Mouse (Mus musculus) MEL (cell line): ENCODE measurements at regions not wholly inside any gene's neighbourhood (a gene's known extent, or its start where the extent isn't known, plus 50 kb on each side); places are given as distances from the start of the nearest gene placed in this dataset.

ENCODE experiments used
- DNase-seq: peaks from one replicate; pipeline ENCODE4 v3.0.0; 2011; ENCODE audit warnings: low read depth, low spot score
- H3K27ac ChIP-seq: 2 replicates; pipeline ENCODE4 v1.5.1; 2012; ENCODE audit warnings: low read depth, mild to moderate bottlenecking, control low read depth, low read length, moderate library complexity; ENCODE audit not compliant: control insufficient read depth
- H3K27me3 ChIP-seq, 2 experiments: fragments of 150-350 bp in 1 of 2; sonication (generic) in 1 of 2; 2 replicates each; pipeline ENCODE4 v1.6.1; 2012; ENCODE audit warnings: low read length in 2 of 2, mild to moderate bottlenecking in 2 of 2, improper control_type of control experiment in 1 of 2, moderate library complexity in 1 of 2; ENCODE audit not compliant: insufficient read depth in 2 of 2, control insufficient read depth in 1 of 2
- H3K36me3 ChIP-seq, 2 experiments: 2 replicates each; pipeline ENCODE4 v1.6.1; 2012 to 2014; ENCODE audit warnings: low read length in 2 of 2, improper control_type of control experiment in 1 of 2, inconsistent platforms in 1 of 2, mild to moderate bottlenecking in 1 of 2; ENCODE audit not compliant: insufficient read depth in 2 of 2, control insufficient read depth in 1 of 2
- H3K4me1 ChIP-seq, 2 experiments: fragments of 150-350 bp in 1 of 2; sonication (generic) in 1 of 2; 2 replicates each; pipeline ENCODE4 v1.6.1; 2012; ENCODE audit warnings: low read length in 2 of 2, improper control_type of control experiment in 1 of 2, mild to moderate bottlenecking in 1 of 2; ENCODE audit not compliant: insufficient read depth in 2 of 2, control insufficient read depth in 1 of 2
- H3K4me3 ChIP-seq, 2 experiments: fragments of 150-350 bp in 1 of 2; sonication (generic) in 1 of 2; 2 replicates each; pipeline ENCODE4 v1.5.1; 2012; ENCODE audit warnings: low read depth in 2 of 2, low read length in 2 of 2, mild to moderate bottlenecking in 2 of 2, moderate library complexity in 2 of 2, control low read depth in 1 of 2, improper control_type of control experiment in 1 of 2; ENCODE audit not compliant: control insufficient read depth in 1 of 2, insufficient read depth in 1 of 2
- H3K79me2 ChIP-seq: 2 replicates; pipeline ENCODE4 v1.6.1; 2012; ENCODE audit warnings: mild to moderate bottlenecking, low read length, moderate library complexity; ENCODE audit not compliant: control insufficient read depth, poor library complexity, insufficient read depth
- H3K9ac ChIP-seq: 2 replicates; pipeline ENCODE4 v1.6.1; 2012; ENCODE audit warnings: low read depth, mild to moderate bottlenecking, control low read depth, low read length, moderate library complexity; ENCODE audit not compliant: control insufficient read depth, poor library complexity, severe bottlenecking
- H3K9me3 ChIP-seq: fragments of 150-350 bp; sonication (generic); replicated peaks from 2 replicates; pipeline ENCODE4 v1.6.1; 2012; ENCODE audit warnings: mild to moderate bottlenecking, low read length, improper control_type of control experiment, moderate library complexity; ENCODE audit not compliant: insufficient read depth
- BHLHE40 ChIP-seq: IDR thresholded peaks from 2 replicates; pipeline ENCODE4 v1.6.1; 2012; ENCODE audit warnings: low read depth, mild to moderate bottlenecking, inconsistent platforms, low read length, improper control_type of control experiment, borderline replicate concordance
- CHD1 ChIP-seq: IDR thresholded peaks from 2 replicates; pipeline ENCODE4 v1.6.1; 2012; ENCODE audit warnings: low read depth, mild to moderate bottlenecking, inconsistent platforms, low read length, improper control_type of control experiment
- CHD2 ChIP-seq: IDR thresholded peaks from 2 replicates; pipeline ENCODE4 v1.6.1; 2011; ENCODE audit warnings: low read length, improper control_type of control experiment
- GATA1 ChIP-seq: IDR thresholded peaks from 2 replicates; pipeline ENCODE4 v1.6.1; 2011; ENCODE audit warnings: low read depth, low read length, improper control_type of control experiment
- HCFC1 ChIP-seq: IDR thresholded peaks from 2 replicates; pipeline ENCODE4 v1.6.1; 2012; ENCODE audit warnings: low read depth, mild to moderate bottlenecking, inconsistent platforms, low read length, improper control_type of control experiment, moderate library complexity
- JUND ChIP-seq: IDR thresholded peaks from 2 replicates; pipeline ENCODE4 v1.6.1; 2011; ENCODE audit warnings: low read depth, mild to moderate bottlenecking, improper control_type of control experiment, low read length
- MAX ChIP-seq: IDR thresholded peaks from 2 replicates; pipeline ENCODE4 v1.6.1; 2011; ENCODE audit warnings: low read length, improper control_type of control experiment
- MAZ ChIP-seq: IDR thresholded peaks from 2 replicates; pipeline ENCODE4 v1.6.1; 2012; ENCODE audit warnings: low read depth, mild to moderate bottlenecking, inconsistent platforms, low read length, improper control_type of control experiment
- MEF2A ChIP-seq: IDR thresholded peaks from 2 replicates; pipeline ENCODE4 v1.6.1; 2014; ENCODE audit warnings: low read depth, mild to moderate bottlenecking, inconsistent platforms, low read length, improper control_type of control experiment; ENCODE audit not compliant: poor library complexity, insufficient replicate concordance, severe bottlenecking; ENCODE audit errors: extremely low read depth
- MXI1 ChIP-seq: IDR thresholded peaks from 2 replicates; pipeline ENCODE4 v1.6.1; 2011; ENCODE audit warnings: mild to moderate bottlenecking, low read depth, low read length, improper control_type of control experiment
- NELFE ChIP-seq: IDR thresholded peaks from 2 replicates; pipeline ENCODE4 v1.6.1; 2011; ENCODE audit warnings: low read depth, low read length, improper control_type of control experiment
- NRF1 ChIP-seq: IDR thresholded peaks from 2 replicates; pipeline ENCODE4 v1.6.1; 2014; ENCODE audit warnings: low read depth, mild to moderate bottlenecking, inconsistent platforms, low read length, improper control_type of control experiment, moderate library complexity; ENCODE audit not compliant: poor library complexity, insufficient read depth, severe bottlenecking
- POLR2A ChIP-seq, 2 experiments: IDR thresholded peaks; 2 replicates each; pipeline ENCODE4 v1.6.1; 2011 to 2012; ENCODE audit warnings: low read length in 2 of 2, mild to moderate bottlenecking in 2 of 2, control low read depth in 1 of 2, improper control_type of control experiment in 1 of 2, low read depth in 1 of 2, moderate library complexity in 1 of 2; ENCODE audit not compliant: control insufficient read depth in 1 of 2, insufficient read depth in 1 of 2, poor library complexity in 1 of 2
- POLR2AphosphoS5 ChIP-seq: IDR thresholded peaks from 2 replicates; pipeline ENCODE4 v1.6.1; 2012; ENCODE audit warnings: low read depth, borderline replicate concordance, mild to moderate bottlenecking, inconsistent platforms, low read length, moderate library complexity, mixed read lengths
- RCOR1 ChIP-seq: IDR thresholded peaks from 2 replicates; pipeline ENCODE4 v1.6.1; 2012; ENCODE audit warnings: low read depth, mild to moderate bottlenecking, inconsistent platforms, low read length, improper control_type of control experiment
- TBP ChIP-seq: IDR thresholded peaks from 2 replicates; pipeline ENCODE4 v1.8.0; 2011; ENCODE audit warnings: low read depth, low read length, improper control_type of control experiment
- TCF12 ChIP-seq: IDR thresholded peaks from 2 replicates; pipeline ENCODE4 v1.6.1; 2014; ENCODE audit warnings: low read depth, mild to moderate bottlenecking, inconsistent platforms, low read length, improper control_type of control experiment, moderate library complexity
- UBTF ChIP-seq: IDR thresholded peaks from 2 replicates; pipeline ENCODE4 v1.6.1; 2012; ENCODE audit warnings: low read depth, mild to moderate bottlenecking, inconsistent platforms, low read length, improper control_type of control experiment, moderate library complexity, borderline replicate concordance; ENCODE audit not compliant: insufficient read depth
- USF2 ChIP-seq, 2 experiments: IDR thresholded peaks; 2 replicates each; pipeline ENCODE4 v1.6.1; 2011 to 2012; ENCODE audit warnings: improper control_type of control experiment in 2 of 2, low read length in 2 of 2, borderline replicate concordance in 1 of 2, inconsistent platforms in 1 of 2, low read depth in 1 of 2, mild to moderate bottlenecking in 1 of 2; ENCODE audit not compliant: insufficient read depth in 1 of 2
- ZC3H11A ChIP-seq: IDR thresholded peaks from 2 replicates; pipeline ENCODE4 v1.6.1; 2012; ENCODE audit warnings: low read depth, mild to moderate bottlenecking, inconsistent platforms, low read length, improper control_type of control experiment
- ZMIZ1 ChIP-seq: IDR thresholded peaks from 2 replicates; pipeline ENCODE4 v1.6.1; 2012; ENCODE audit warnings: low read depth, mild to moderate bottlenecking, inconsistent platforms, low read length, improper control_type of control experiment, moderate library complexity

DNA sequence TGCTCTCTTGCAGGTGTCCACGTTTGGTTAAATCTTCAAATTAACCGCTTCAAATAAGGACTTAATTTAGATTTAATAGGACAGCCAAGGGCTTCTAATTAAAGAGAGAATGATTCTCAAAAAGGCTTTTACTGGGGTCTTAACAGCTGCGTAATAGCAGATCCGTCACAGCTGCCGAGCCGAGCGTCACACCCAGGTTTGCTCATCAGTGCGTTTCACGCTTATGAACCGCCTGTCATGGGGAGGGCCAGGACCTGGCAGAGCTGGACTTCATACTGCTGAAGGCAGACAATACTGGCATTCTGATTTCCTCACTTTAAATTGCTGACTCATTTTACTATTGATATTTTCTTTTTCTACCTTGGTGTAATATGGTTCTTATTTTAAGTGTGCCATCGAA is 221.2 kb downstream of the Irx2 start:
- no peak overlapping the region for H3K4me3 ChIP-seq
- H3K27me3 ChIP-seq = no peaks in the 10 kb centered on the region
- no peak for DNase-seq
- H3K36me3 ChIP-seq = no peaks in the 10 kb centered on the region
- no peak overlapping the region for H3K9ac ChIP-seq
- no peaks in the 10 kb centered on the region for H3K4me1 ChIP-seq
- H3K79me2 ChIP-seq = no peaks in the 10 kb centered on the region
- TF ChIP-seq MEF2A = no peak
- TF ChIP-seq BHLHE40 = no peak
- no peak for TF ChIP-seq ZC3H11A
- no peak for TF ChIP-seq JUND
- no peak for TF ChIP-seq RCOR1
- TF ChIP-seq MXI1 = no peak
- no peak for TF ChIP-seq UBTF
- TF ChIP-seq CHD2 = no peak
- TF ChIP-seq NRF1 = no peak
- no peak for TF ChIP-seq TCF12
- TF ChIP-seq, all 39 proteins: peak for 0
- H3K9me3 ChIP-seq = no peaks in the 10 kb centered on the region
- no peak overlapping the region for H3K27ac ChIP-seq

DNA sequence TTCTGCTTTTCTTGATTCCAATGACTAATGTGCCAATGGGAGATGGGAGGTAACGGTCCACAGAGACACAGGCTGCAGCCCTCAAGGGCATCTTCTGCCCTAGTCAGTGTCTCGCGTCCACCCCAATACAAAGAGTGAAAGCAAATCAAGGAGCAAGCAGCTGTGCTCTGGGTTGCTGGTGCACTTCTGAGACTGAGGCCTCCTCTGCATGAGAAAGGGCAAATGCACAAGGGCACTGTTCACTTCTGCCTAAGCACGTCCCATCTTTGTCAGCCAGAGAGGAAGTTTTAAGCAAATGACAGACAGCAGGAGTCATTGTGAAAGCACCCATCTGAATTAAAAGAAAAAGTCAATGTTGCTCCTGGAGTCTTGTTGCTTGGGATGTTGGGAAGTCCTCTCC is 224.3 kb downstream of the Irx2 start:
- Histone ChIP-seq H3K4me3 (no peak overlapping the region), H3K79me2 (no peaks in the 10 kb centered on the region), H3K36me3 (no peaks in the 10 kb centered on the region), H3K9ac (no peak overlapping the region), H3K27ac (no peak overlapping the region), H3K4me1 (no peaks in the 10 kb centered on the region), H3K9me3 (no peaks in the 10 kb centered on the region), H3K27me3 (no peaks in the 10 kb centered on the region)
- DNase-seq = no peak
- no peak for TF ChIP-seq TBP
- no peak for TF ChIP-seq ZMIZ1
- TF ChIP-seq POLR2A (IDR thresholded peaks at IDR 0.05; ENCODE audit: control insufficient read depth in 1 of 2, insufficient read depth in 1 of 2, low read depth in 1 of 2, low read length in 2 of 2, poor library complexity in 1 of 2) = no peak
- no peak for TF ChIP-seq NELFE

DNA sequence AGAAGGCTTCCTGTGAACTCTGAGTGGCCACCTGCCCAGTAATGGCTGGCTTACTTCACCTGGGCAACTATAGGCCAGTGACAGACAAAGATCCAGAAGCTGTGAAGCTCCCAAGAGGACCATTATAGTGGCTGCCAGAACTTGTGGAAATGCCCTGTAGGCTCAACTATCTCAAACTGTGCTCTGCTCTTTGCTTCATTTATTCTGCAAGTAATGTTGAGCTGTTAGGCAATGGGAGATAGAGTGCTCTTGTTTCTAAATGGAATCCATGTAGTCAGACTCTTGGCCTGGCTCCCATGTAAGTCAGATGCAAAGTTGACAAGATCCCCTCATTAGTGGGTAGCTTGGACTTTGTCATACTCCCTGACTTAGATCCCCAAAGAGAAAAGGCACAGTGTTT is 247.3 kb downstream of the Irx2 start:
- Histone ChIP-seq H3K9me3 (no peaks in the 10 kb centered on the region), H3K36me3 (no peaks in the 10 kb centered on the region), H3K9ac (no peak overlapping the region), H3K79me2 (no peaks in the 10 kb centered on the region), H3K4me3 (no peak overlapping the region), H3K27me3 (no peaks in the 10 kb centered on the region), H3K4me1 (no peaks in the 10 kb centered on the region), H3K27ac (no peak overlapping the region)
- DNase-seq = no peak
- TF ChIP-seq POLR2A (IDR thresholded peaks at IDR 0.05; ENCODE audit: control insufficient read depth in 1 of 2, insufficient read depth in 1 of 2, low read depth in 1 of 2, low read length in 2 of 2, poor library complexity in 1 of 2) (no peak), HCFC1 (no peak), MAZ (no peak), CHD1 (no peak), NRF1 (no peak), MAX (no peak), POLR2AphosphoS5 (no peak), TCF12 (no peak), USF2 (IDR thresholded peaks at IDR 0.05; ENCODE audit: borderline replicate concordance in 1 of 2, insufficient read depth in 1 of 2, low read depth in 1 of 2, low read length in 2 of 2) (no peak), GATA1 (no peak)
